Mouse (Mus musculus): Measurements from ENCODE around the gene Ghrl.
"Not testable (repeated sequence)": the region's sequence is repeated elsewhere in the genome, so short reads cannot be mapped to it uniquely, and the experiment has no call there.

The Ghrl gene

GRCm38 (mm10) chr6:113719878-113720277, at the start of gene Ghrl:
Gene Ghrl, minus strand, starts transcription at chr6:113719880.
- no peak for DNase-seq (ENCODE audit: inconsistent age in 2 of 2, low spot score in 1 of 2)

GRCm38 (mm10) chr6:113768804-113769203, 49.1 kb upstream of the Ghrl start:
- DNase-seq (ENCODE audit: inconsistent age in 2 of 2, low spot score in 1 of 2) = no peak

GRCm38 (mm10) chr6:113761644-113762043, 42.0 kb upstream of the Ghrl start:
- peak; percentile 47 to 87 for DNase-seq (ENCODE audit: inconsistent age in 2 of 2, low spot score in 1 of 2)

- no peak for DNase-seq (ENCODE audit: inconsistent age in 2 of 2, low spot score in 1 of 2)
Measured at GRCm38 (mm10) chr6:113749119-113749685, 29.5 kb upstream of the Ghrl start.

GRCm38 (mm10) chr6:113748351-113748750, 28.7 kb upstream of the Ghrl start:
- DNase-seq (ENCODE audit: inconsistent age in 2 of 2, low spot score in 1 of 2) = no peak

- DNase-seq (ENCODE audit: inconsistent age in 2 of 2, low spot score in 1 of 2) = no peak
Measured at GRCm38 (mm10) chr6:113747284-113747683, 27.6 kb upstream of the Ghrl start.

GRCm38 (mm10) chr6:113745117-113745516, 25.4 kb upstream of the Ghrl start:
- no peak for DNase-seq (ENCODE audit: inconsistent age in 2 of 2, low spot score in 1 of 2)

GRCm38 (mm10) chr6:113743111-113743510, 23.4 kb upstream of the Ghrl start:
- no peak for DNase-seq (ENCODE audit: inconsistent age in 2 of 2, low spot score in 1 of 2)

GRCm38 (mm10) chr6:113742321-113742720, 22.6 kb upstream of the Ghrl start:
- no peak for DNase-seq (ENCODE audit: inconsistent age in 2 of 2, low spot score in 1 of 2)

GRCm38 (mm10) chr6:113741425-113741824, 21.7 kb upstream of the Ghrl start:
- DNase-seq (ENCODE audit: inconsistent age in 2 of 2, low spot score in 1 of 2) = no peak

- peak; percentile 87 to 95 for DNase-seq (ENCODE audit: inconsistent age in 2 of 2, low spot score in 1 of 2)
Measured at GRCm38 (mm10) chr6:113740236-113741217, 20.8 kb upstream of the Ghrl start, which contains the start of gene Sec13. Gene Sec13, minus strand, starts transcription at chr6:113740743.

- no peak for DNase-seq (ENCODE audit: inconsistent age in 2 of 2, low spot score in 1 of 2)
Measured at GRCm38 (mm10) chr6:113737318-113738046, 17.8 kb upstream of the Ghrl start.

- no peak for DNase-seq (ENCODE audit: inconsistent age in 2 of 2, low spot score in 1 of 2)
Measured at GRCm38 (mm10) chr6:113731296-113731695, 11.6 kb upstream of the Ghrl start.

GRCm38 (mm10) chr6:113728181-113728580, 8.5 kb upstream of the Ghrl start:
- no peak for DNase-seq (ENCODE audit: inconsistent age in 2 of 2, low spot score in 1 of 2)

GRCm38 (mm10) chr6:113721061-113721460, 1.4 kb upstream of the Ghrl start:
- DNase-seq (ENCODE audit: inconsistent age in 2 of 2, low spot score in 1 of 2) = no peak

- DNase-seq (ENCODE audit: inconsistent age in 2 of 2, low spot score in 1 of 2) = peak in 1 of 2 experiments; percentile 68
Measured at GRCm38 (mm10) chr6:113717541-113717940, 2.1 kb downstream of the Ghrl start.

- DNase-seq (ENCODE audit: inconsistent age in 2 of 2, low spot score in 1 of 2) = no peak
Measured at GRCm38 (mm10) chr6:113714797-113715196, 4.9 kb downstream of the Ghrl start.

GRCm38 (mm10) chr6:113714276-113714675, 5.4 kb downstream of the Ghrl start:
- DNase-seq (ENCODE audit: inconsistent age in 2 of 2, low spot score in 1 of 2) = no peak

GRCm38 (mm10) chr6:113713389-113713788, 6.3 kb downstream of the Ghrl start:
- not testable (repeated sequence) for DNase-seq (ENCODE audit: inconsistent age in 2 of 2, low spot score in 1 of 2)

GRCm38 (mm10) chr6:113712718-113713117, 7.0 kb downstream of the Ghrl start:
- DNase-seq (ENCODE audit: inconsistent age in 2 of 2, low spot score in 1 of 2) = no peak

All from adrenal gland, adult (tissue).